Mouse (Mus musculus): ENCODE data around the gene 1700003E16Rik. TPM values are rescaled to one million over a fixed set of nuclear protein-coding genes. Genes with fewer than 3 reads are reported as not detected.

The 1700003E16Rik gene
- total and polyA plus RNA-seq, 3 experiments: 0.15 to 0.50 TPM; not detected in 1

DNA sequence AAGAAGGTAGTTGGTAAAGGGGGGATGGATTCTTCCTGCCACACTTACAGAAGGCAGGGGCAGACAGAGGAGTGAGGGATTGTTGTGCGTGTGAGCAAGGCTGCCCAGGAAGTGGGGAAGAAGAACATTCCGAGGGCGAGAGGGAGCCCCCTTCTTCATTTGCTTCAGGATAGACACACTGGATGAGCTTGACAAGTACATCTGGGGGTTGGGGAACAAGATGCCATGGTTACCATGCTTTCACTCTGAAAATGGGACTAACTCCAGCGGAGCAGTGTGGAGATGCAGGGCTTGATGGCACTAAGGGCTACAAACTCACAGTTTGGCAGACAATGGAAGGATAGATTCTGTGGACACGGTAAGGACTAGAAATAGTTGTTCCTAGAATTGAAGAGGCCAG is 14.9 kb downstream of the 1700003E16Rik start:
- Histone ChIP-seq H3K9me3 (replicated peaks; ENCODE audit: insufficient read depth, low read length) (no peaks in the 10 kb centered on the region), H3K4me3 (ENCODE audit: control insufficient read depth in 1 of 2, insufficient read depth in 1 of 2, low read depth in 2 of 2, low read length in 2 of 2) (no peak overlapping the region), H3K27me3 (ENCODE audit: control insufficient read depth in 1 of 2, insufficient read depth in 2 of 2, low read length in 2 of 2) (no peaks in the 10 kb centered on the region), H3K79me2 (ENCODE audit: control insufficient read depth, insufficient read depth, low read length, poor library complexity) (peaks cover 3% of the 10 kb centered on the region), H3K27ac (ENCODE audit: control insufficient read depth, low read depth, low read length) (no peak overlapping the region), H3K36me3 (ENCODE audit: control insufficient read depth in 1 of 2, insufficient read depth in 2 of 2, low read length in 2 of 2) (peaks cover 0 to 7% of the 10 kb centered on the region in 2 experiments; a peak in 2 of 4 replicates), H3K4me1 (ENCODE audit: control insufficient read depth in 1 of 2, insufficient read depth in 2 of 2, low read length in 2 of 2) (peaks cover 4 to 8% of the 10 kb centered on the region in 2 experiments; a peak in 3 of 4 replicates), H3K9ac (ENCODE audit: control insufficient read depth, low read depth, low read length, poor library complexity, severe bottlenecking) (no peak overlapping the region)
- no peak for DNase-seq (ENCODE audit: low read depth, low spot score)
- TF ChIP-seq MXI1 (IDR thresholded peaks at IDR 0.05; ENCODE audit: low read depth, low read length) (no peak), NRF1 (IDR thresholded peaks at IDR 0.05; ENCODE audit: insufficient read depth, low read depth, low read length, poor library complexity, severe bottlenecking) (no peak), ZMIZ1 (IDR thresholded peaks at IDR 0.05; ENCODE audit: low read depth, low read length) (no peak), SIN3A (IDR thresholded peaks at IDR 0.05; ENCODE audit: low read length) (no peak), POLR2AphosphoS2 (IDR thresholded peaks at IDR 0.05; ENCODE audit: low read length) (no peak), MAZ (IDR thresholded peaks at IDR 0.05; ENCODE audit: low read depth, low read length) (no peak), POLR2AphosphoS5 (IDR thresholded peaks at IDR 0.05; ENCODE audit: borderline replicate concordance, low read depth, low read length) (no peak), MAFK (IDR thresholded peaks at IDR 0.05; ENCODE audit: borderline replicate concordance, low read depth, low read length) (no peak), POLR2A (IDR thresholded peaks at IDR 0.05; ENCODE audit: control insufficient read depth in 1 of 2, insufficient read depth in 1 of 2, low read depth in 1 of 2, low read length in 2 of 2, poor library complexity in 1 of 2) (no peak), ZNF384 (IDR thresholded peaks at IDR 0.05; ENCODE audit: low read depth, low read length) (no peak), EP300 (IDR thresholded peaks at IDR 0.05; ENCODE audit: low read depth in 1 of 2, low read length in 2 of 2) (no peak), MYB (IDR thresholded peaks at IDR 0.05; ENCODE audit: low read depth, low read length) (no peak), E2F4 (IDR thresholded peaks at IDR 0.05; ENCODE audit: borderline replicate concordance, low read depth, low read length) (no peak), CHD1 (IDR thresholded peaks at IDR 0.05; ENCODE audit: low read depth, low read length) (no peak), GATA1 (IDR thresholded peaks at IDR 0.05; ENCODE audit: low read depth, low read length) (no peak)

DNA sequence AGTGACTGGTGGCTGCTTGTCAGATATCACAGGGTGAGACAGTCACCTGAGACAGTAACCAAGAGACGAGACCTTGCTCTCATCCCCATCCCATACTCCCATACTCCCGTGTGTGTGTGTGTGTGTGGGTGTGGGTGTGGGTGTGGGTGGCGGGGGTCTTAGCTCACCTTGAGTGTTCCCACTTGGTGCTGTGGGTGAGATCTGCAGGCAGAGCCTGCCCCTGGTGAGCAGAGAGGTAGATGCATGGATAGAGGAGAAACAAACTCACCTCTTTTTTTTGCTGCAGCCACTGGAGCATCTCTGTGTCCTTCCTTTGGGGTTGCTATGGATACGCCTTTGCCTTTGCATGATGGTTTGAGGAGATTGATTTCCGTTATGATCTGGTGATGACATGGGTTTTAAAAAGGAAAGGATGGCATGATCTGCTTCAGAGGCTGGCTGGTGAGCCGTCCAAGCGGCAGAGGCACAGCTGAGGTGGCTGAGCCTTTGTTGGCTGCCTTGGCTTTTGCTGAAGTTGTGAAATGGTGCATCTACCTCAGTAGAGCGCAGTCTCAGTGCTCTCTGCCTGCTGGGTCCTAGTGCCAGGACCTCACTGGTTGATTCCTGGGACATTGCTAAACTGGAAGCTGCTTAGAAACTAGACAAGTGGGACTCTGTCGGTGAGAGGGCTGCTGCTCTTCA is 16.2 kb downstream of the 1700003E16Rik start:
- TF ChIP-seq ETS1 (IDR thresholded peaks at IDR 0.05; ENCODE audit: low read depth, low read length): no peak
- TF ChIP-seq JUND (IDR thresholded peaks at IDR 0.05; ENCODE audit: low read depth, low read length): no peak
- TF ChIP-seq NRF1 (IDR thresholded peaks at IDR 0.05; ENCODE audit: insufficient read depth, low read depth, low read length, poor library complexity, severe bottlenecking): no peak
- TF ChIP-seq CHD1 (IDR thresholded peaks at IDR 0.05; ENCODE audit: low read depth, low read length): no peak
- no peak for TF ChIP-seq TBP (IDR thresholded peaks at IDR 0.05; ENCODE audit: low read depth, low read length)
- TF ChIP-seq ELF1 (IDR thresholded peaks at IDR 0.05; ENCODE audit: low read depth, low read length): no peak
- TF ChIP-seq GATA1 (IDR thresholded peaks at IDR 0.05; ENCODE audit: low read depth, low read length): no peak
- TF ChIP-seq KAT2A (conservative IDR thresholded peaks at IDR 0.05; ENCODE audit: low read depth, low read length): no peak
- no peak for TF ChIP-seq RAD21 (IDR thresholded peaks at IDR 0.05; ENCODE audit: low read depth, low read length)
- no peak for TF ChIP-seq ZNF384 (IDR thresholded peaks at IDR 0.05; ENCODE audit: low read depth, low read length)
- no peak for TF ChIP-seq EP300 (IDR thresholded peaks at IDR 0.05; ENCODE audit: low read depth in 1 of 2, low read length in 2 of 2)
- TF ChIP-seq MXI1 (IDR thresholded peaks at IDR 0.05; ENCODE audit: low read depth, low read length): no peak
- Histone ChIP-seq H3K27me3 (ENCODE audit: control insufficient read depth in 1 of 2, insufficient read depth in 2 of 2, low read length in 2 of 2) (no peaks in the 10 kb centered on the region), H3K9me3 (replicated peaks; ENCODE audit: insufficient read depth, low read length) (no peaks in the 10 kb centered on the region), H3K27ac (ENCODE audit: control insufficient read depth, low read depth, low read length) (no peak overlapping the region), H3K9ac (ENCODE audit: control insufficient read depth, low read depth, low read length, poor library complexity, severe bottlenecking) (no peak overlapping the region), H3K4me1 (ENCODE audit: control insufficient read depth in 1 of 2, insufficient read depth in 2 of 2, low read length in 2 of 2) (peaks cover 0 to 7% of the 10 kb centered on the region in 2 experiments; a peak in 2 of 4 replicates), H3K36me3 (ENCODE audit: control insufficient read depth in 1 of 2, insufficient read depth in 2 of 2, low read length in 2 of 2) (no peaks in the 10 kb centered on the region), H3K79me2 (ENCODE audit: control insufficient read depth, insufficient read depth, low read length, poor library complexity) (no peaks in the 10 kb centered on the region), H3K4me3 (ENCODE audit: control insufficient read depth in 1 of 2, insufficient read depth in 1 of 2, low read depth in 2 of 2, low read length in 2 of 2) (no peak overlapping the region)
- DNase-seq (ENCODE audit: low read depth, low spot score): no peak
